Mouse (Mus musculus) intestine, embryonic 14.5 days (tissue): Measurements from ENCODE around the gene Kctd13. TPM values are rescaled to one million over a fixed set of nuclear protein-coding genes. Genes with fewer than 3 reads are reported as not detected.

ENCODE experiments used
- ATAC-seq: fragments of 200-750 bp; cut with Nextera tagmentation; replicated peaks from 2 replicates; pipeline ENCODE4 v1.8.0; 2017; ENCODE audit warnings: low read depth, moderate number of reproducible peaks, moderate TSS enrichment, moderate library complexity; ENCODE audit not compliant: low FRiP score, low TSS enrichment
- DNase-seq: peaks from one replicate; pipeline ENCODE4 v3.0.0-alpha.2; 2018; ENCODE audit warnings: low spot score
- H3K27ac ChIP-seq: fragments of 300-500 bp; sonication (generic); 2 replicates; pipeline ENCODE4 v1.5.1; 2014; ENCODE audit warnings: low read depth, mild to moderate bottlenecking, control low read depth
- H3K27me3 ChIP-seq: fragments of 300-500 bp; sonication (generic); replicated peaks from 2 replicates; pipeline ENCODE4 v1.6.1; 2014; ENCODE audit warnings: low read length, control low read depth; ENCODE audit not compliant: control insufficient read depth, insufficient read depth
- H3K36me3 ChIP-seq: fragments of 300-500 bp; sonication (generic); 2 replicates; pipeline ENCODE4 v1.6.1; 2014; ENCODE audit warnings: low read length, control low read depth; ENCODE audit not compliant: control insufficient read depth, insufficient read depth
- H3K4me1 ChIP-seq: fragments of 300-500 bp; sonication (generic); replicated peaks from 2 replicates; pipeline ENCODE4 v1.6.1; 2014; ENCODE audit warnings: low read length, control low read depth, mixed read lengths; ENCODE audit not compliant: control insufficient read depth, insufficient read depth
- H3K4me2 ChIP-seq: fragments of 300-500 bp; sonication (generic); 2 replicates; pipeline ENCODE4 v1.6.1; 2014; ENCODE audit warnings: low read length
- H3K4me3 ChIP-seq: fragments of 300-500 bp; sonication (generic); 2 replicates; pipeline ENCODE4 v1.5.1; 2014; ENCODE audit warnings: low read depth, low read length, control low read depth, mixed read lengths
- H3K9ac ChIP-seq: fragments of 300-500 bp; sonication (generic); 2 replicates; pipeline ENCODE4 v1.6.1; 2014; ENCODE audit warnings: mild to moderate bottlenecking, low read length
- H3K9me3 ChIP-seq: fragments of 300-500 bp; sonication (generic); 2 replicates; pipeline ENCODE4 v1.6.1; 2016; ENCODE audit warnings: low read length, control low read depth; ENCODE audit not compliant: control insufficient read depth
- WGBS: fragments of 180-500 bp; shearing (Covaris S2); extraction: QIAGEN DNeasy Blood & Tissue Kit; methylation state at CpG from one replicate; pipeline ENCODE4 v1.1.7; 2014; 5-methylcytosine and 5-hydroxymethylcytosine counted together
- polyA plus RNA-seq: library from polyadenylated mRNA; unstranded; fragments of >200 nt; fragmentation: Nextera tagmentation; extraction: Ambion mirVana; gene quantifications from 2 replicates; pipeline ENCODE4 v1.2.1, GENCODE M21; 2014

Kctd13 gene
- polyA plus RNA-seq, 1 experiment from 2014 or later, result 13.1 TPM

DNA sequence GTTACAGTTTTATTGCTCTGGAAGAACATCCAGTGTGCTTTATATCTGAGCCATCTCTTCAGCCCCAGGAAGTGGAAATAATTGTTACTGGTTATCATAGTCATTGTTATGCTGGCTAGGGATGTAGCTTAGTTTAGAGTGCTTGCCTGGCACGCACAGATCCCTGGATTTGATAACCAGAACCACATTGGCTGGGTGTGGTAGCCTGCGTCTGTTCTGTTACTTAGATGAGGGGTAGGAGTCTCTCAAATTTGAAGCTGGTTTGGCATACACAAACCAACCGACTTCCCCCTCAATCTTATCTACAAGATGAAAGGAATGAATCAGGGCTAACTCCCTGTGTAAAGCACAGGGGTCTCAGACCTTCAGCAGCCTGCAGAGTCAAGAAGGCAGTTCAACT is 2.4 kb upstream of the Kctd13 start:
- ATAC-seq, result no peak
- H3K27ac ChIP-seq, result no peak overlapping the region

DNA sequence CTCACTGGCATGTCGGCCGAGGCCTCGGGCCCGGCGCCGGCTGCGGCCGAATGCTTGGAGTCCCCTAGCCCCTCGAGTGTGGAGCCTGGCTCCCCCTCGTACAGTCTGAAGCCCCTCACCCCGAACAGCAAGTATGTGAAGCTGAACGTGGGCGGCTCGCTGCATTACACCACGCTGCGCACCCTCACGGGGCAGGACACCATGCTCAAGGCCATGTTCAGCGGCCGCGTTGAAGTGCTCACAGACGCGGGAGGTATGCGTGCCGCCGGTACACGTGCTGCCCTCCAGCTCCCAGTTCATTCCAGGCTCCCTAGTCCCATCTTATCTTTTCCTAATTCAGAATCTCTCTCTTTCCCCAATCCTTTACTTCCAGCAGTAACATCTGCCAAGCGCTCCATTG is 367 bp downstream of the Kctd13 start:
- WGBS, result under 1% methylated on average over 18 of the region's 27 CpGs
- Histone ChIP-seq H3K4me3 (peak overlapping the region; percentile 83), H3K9ac (peak overlapping the region; percentile 81), H3K27ac (peak overlapping the region; percentile 74; the same call in 1 of the 2 replicates), H3K27me3 (no peaks in the 10 kb centered on the region), H3K4me2 (peak overlapping the region; percentile 97), H3K36me3 (peaks cover 17% of the 10 kb centered on the region), H3K9me3 (no peaks in the 10 kb centered on the region), H3K4me1 (peaks cover 9% of the 10 kb centered on the region)
- DNase-seq, result no peak
- no peak; the same call in none of the 2 replicates for ATAC-seq

More for the DNA sequence above, 2.4 kb upstream of the Kctd13 start:
- no peaks in the 10 kb centered on the region for H3K27me3 ChIP-seq
- no peaks in the 10 kb centered on the region for H3K9me3 ChIP-seq
- WGBS, result 30% methylated on average over 3 of the region's 3 CpGs
- H3K4me1 ChIP-seq, result peaks cover 9% of the 10 kb centered on the region
- no peak overlapping the region for H3K9ac ChIP-seq
- peaks cover 9% of the 10 kb centered on the region; the same call in 1 of the 2 replicates for H3K36me3 ChIP-seq
- no peak overlapping the region for H3K4me3 ChIP-seq
- no peak overlapping the region for H3K4me2 ChIP-seq
- no peak for DNase-seq

DNA sequence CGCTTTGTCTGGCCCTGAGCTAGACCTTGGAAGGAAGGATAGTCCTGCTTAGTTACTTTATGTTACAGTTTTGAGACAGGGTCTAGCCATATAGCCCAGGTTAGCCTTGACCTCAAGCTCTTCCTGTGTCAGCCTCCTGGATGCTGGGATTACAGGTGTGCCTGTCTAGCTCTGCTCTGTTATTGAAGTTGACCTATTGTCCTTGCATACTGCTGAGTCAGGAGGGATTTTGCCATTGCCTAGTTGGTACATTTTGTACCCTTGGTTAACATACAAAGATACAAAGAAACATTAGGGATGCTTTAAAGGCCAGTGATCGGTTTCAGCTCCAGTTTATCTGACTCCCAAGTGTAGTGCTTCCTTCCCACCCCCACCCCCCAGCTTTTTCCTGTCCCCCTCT is 4.0 kb downstream of the Kctd13 start:
- 71% methylated on average over 2 of the region's 2 CpGs for WGBS
- Histone ChIP-seq H3K27ac (no peak overlapping the region), H3K4me1 (peaks cover 9% of the 10 kb centered on the region), H3K36me3 (peaks cover 33% of the 10 kb centered on the region), H3K4me2 (no peak overlapping the region), H3K9me3 (no peaks in the 10 kb centered on the region), H3K27me3 (no peaks in the 10 kb centered on the region), H3K9ac (no peak overlapping the region), H3K4me3 (no peak overlapping the region)
- ATAC-seq, result no peak
- no peak for DNase-seq

DNA sequence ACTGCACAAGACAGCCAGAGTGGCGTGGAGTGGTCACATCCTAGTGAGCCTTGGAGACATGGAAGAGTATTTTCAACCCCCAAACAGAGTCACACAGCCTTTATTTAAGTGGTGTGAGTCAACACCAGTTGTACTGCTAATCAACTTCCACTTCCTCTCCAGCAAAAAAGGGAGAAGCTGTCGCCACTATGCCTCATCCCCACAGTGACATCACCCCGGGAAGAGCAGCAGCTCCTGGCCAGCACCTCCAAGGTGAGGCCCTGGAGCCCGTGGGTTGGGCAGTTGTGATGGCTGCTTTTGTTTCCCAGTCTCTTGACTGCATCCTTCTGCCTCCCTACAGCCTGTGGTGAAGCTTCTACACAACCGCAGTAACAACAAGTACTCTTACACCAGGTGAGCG is 12.5 kb downstream of the Kctd13 start:
- H3K4me3 ChIP-seq, result no peak overlapping the region
- H3K9me3 ChIP-seq, result no peaks in the 10 kb centered on the region
- no peak overlapping the region for H3K27ac ChIP-seq
- H3K4me2 ChIP-seq, result no peak overlapping the region
- no peaks in the 10 kb centered on the region for H3K4me1 ChIP-seq
- no peak overlapping the region for H3K9ac ChIP-seq
- peaks cover 34% of the 10 kb centered on the region for H3K36me3 ChIP-seq
- DNase-seq (no peak), ATAC-seq (no peak)
- H3K27me3 ChIP-seq, result no peaks in the 10 kb centered on the region
- WGBS, result 47% methylated on average over 6 of the region's 6 CpGs

DNA sequence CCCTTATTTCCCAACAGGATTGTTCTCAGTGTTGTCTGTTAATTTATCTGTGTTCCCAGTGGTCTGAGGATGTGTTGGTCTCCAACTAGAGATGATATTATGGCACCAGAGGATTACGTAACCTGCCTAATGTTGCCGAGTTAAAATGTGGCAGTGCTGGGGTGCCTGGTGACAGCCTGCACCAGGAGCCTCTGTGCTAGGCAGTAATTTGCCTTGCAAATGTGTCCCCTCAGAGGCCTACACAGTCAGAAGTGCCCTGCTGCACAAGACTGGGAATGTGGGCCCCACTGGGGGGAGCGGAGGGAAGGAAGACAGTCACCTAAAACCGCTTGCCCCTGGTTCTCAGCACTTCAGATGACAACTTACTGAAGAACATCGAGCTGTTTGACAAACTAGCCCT is 13.1 kb downstream of the Kctd13 start:
- DNase-seq (no peak), ATAC-seq (no peak)
- H3K4me2 ChIP-seq, result no peak overlapping the region
- no peak overlapping the region for H3K27ac ChIP-seq
- H3K36me3 ChIP-seq, result peaks cover 29% of the 10 kb centered on the region
- H3K9ac ChIP-seq, result no peak overlapping the region
- no peaks in the 10 kb centered on the region for H3K4me1 ChIP-seq
- H3K4me3 ChIP-seq, result no peak overlapping the region
- WGBS, result 79% methylated on average over 5 of the region's 5 CpGs
- H3K27me3 ChIP-seq, result no peaks in the 10 kb centered on the region
- no peaks in the 10 kb centered on the region for H3K9me3 ChIP-seq

DNA sequence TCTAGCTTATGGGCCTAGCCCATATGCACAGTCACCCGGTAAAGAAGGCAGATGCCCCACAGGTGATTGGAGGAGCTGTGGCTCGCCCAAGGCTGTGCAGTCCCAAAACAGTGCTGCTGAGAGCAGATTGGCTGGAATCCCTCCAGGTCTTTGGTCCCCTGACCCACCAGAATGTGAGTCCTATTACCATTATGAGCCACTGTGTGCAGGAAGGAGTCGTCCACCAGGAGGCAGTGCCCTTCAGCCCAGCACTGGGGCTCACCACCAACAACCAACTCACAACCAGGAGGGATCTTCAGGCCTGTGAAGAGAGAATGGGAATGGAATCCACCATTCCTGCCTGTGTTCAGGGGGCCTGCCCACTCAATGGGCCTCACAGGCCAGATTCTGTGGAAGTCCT is 17.9 kb downstream of the Kctd13 start:
- H3K9me3 ChIP-seq, result no peaks in the 10 kb centered on the region
- no peak for DNase-seq
- no peak overlapping the region for H3K9ac ChIP-seq
- H3K4me1 ChIP-seq, result peaks cover 3% of the 10 kb centered on the region; the same call in 1 of the 2 replicates
- WGBS, result 50% methylated on average over 3 of the region's 3 CpGs
- peaks cover 15% of the 10 kb centered on the region; the same call in 1 of the 2 replicates for H3K36me3 ChIP-seq
- H3K4me2 ChIP-seq, result no peak overlapping the region
- H3K27ac ChIP-seq, result no peak overlapping the region
- H3K27me3 ChIP-seq, result peaks cover 17% of the 10 kb centered on the region
- H3K4me3 ChIP-seq, result no peak overlapping the region
- 0 out of 2 replicates have a peak, but pooled peaks have one; percentile 29 for ATAC-seq

DNA sequence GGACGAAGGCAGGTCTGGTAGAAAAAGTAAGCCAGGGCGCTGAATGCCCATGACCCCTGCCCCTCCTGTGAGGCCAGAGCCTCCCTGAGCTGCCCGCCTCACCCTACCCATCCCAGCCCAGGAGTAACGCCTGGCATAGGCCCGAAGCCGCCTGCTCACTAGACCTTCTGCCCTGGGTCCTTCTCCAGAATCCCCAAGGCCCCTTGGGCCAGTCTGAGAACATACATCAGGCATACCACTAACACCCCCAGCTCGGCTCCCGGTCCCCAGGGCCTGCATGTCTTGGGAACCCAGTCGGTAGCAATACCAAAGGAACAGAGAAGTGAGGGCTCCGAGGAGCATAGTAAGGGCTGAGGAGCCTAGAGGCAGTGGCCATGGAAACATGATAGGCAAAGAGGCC is 19.9 kb downstream of the Kctd13 start:
- no peaks in the 10 kb centered on the region for H3K9me3 ChIP-seq
- no peak for ATAC-seq
- 76% methylated on average over 10 of the region's 10 CpGs for WGBS
- peaks cover 3% of the 10 kb centered on the region; the same call in 1 of the 2 replicates for H3K4me1 ChIP-seq
- no peak overlapping the region for H3K27ac ChIP-seq
- peaks cover 23% of the 10 kb centered on the region for H3K27me3 ChIP-seq
- DNase-seq, result no peak
- no peak overlapping the region; the same call in 1 of the 2 replicates for H3K4me2 ChIP-seq
- no peak overlapping the region for H3K9ac ChIP-seq
- no peak overlapping the region for H3K4me3 ChIP-seq
- peaks cover 10% of the 10 kb centered on the region; the same call in 1 of the 2 replicates for H3K36me3 ChIP-seq

DNA sequence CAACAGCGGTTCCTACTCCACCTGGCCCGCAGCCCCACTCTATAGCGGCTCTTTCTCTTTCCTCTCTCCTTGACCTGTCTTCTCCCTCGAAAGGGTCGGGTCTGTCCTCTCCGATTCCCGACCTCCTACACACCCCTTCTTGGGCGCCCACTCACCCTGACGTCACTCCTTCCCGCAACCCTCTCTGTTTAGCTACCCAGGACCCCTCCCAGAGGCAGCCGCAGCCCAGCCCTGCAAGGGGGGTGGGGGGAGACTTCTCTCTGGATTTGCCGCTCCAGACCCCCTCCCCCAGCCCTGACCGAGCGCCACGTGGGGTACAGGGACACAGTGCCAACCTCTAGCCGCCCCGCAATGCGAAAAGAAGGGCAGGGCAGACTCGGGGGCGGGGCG is 20.7 kb downstream of the Kctd13 start, which contains the start of gene Asphd1:
Gene Asphd1 (minus strand): TSS at position 180 of the 390 bp plus-strand sequence.
- H3K9ac ChIP-seq, result no peak within 1 kb of the TSS
- DNase-seq (no peak), ATAC-seq (peak; percentile 62)
- no peak within 1 kb of the TSS for H3K27ac ChIP-seq
- H3K36me3 ChIP-seq, result peaks cover 8% of the 10 kb centered on the region; the same call in 1 of the 2 replicates
- H3K27me3 ChIP-seq, result peaks cover 23% of the 10 kb centered on the region
- no peaks in the 10 kb centered on the region for H3K9me3 ChIP-seq
- WGBS, result under 1% methylated on average over 21 of the region's 21 CpGs
- H3K4me3 ChIP-seq, result peak within 1 kb of the TSS; percentile 40
- peaks cover 3% of the 10 kb centered on the region; the same call in 1 of the 2 replicates for H3K4me1 ChIP-seq
- H3K4me2 ChIP-seq, result peak within 1 kb of the TSS; percentile 99
